Mouse (Mus musculus): Measurements from ENCODE around the gene Cdh4. TPM values are rescaled to one million over a fixed set of nuclear protein-coding genes. Genes with fewer than 3 reads are reported as not detected.

The Cdh4 gene
- polyA plus RNA-seq, 1 experiment from 2014 or later = 0.61 TPM

- ATAC-seq = no peak
- no peak overlapping the region for H3K4me3 ChIP-seq (ENCODE audit: low read depth, low read length)
- no peaks in the 10 kb centered on the region for H3K9me3 ChIP-seq (ENCODE audit: low read length)
- 0 out of 2 replicates have a peak, but pooled peaks cover 4% of the 10 kb centered on the region for H3K27me3 ChIP-seq (ENCODE audit: insufficient read depth, low read length)
- no peak overlapping the region for H3K27ac ChIP-seq (ENCODE audit: low read depth)
- no peak overlapping the region for H3K9ac ChIP-seq (replicated peaks)
- no peak for TF ChIP-seq CTCF (IDR thresholded peaks at IDR 0.05; ENCODE audit: low read depth)
- TF ChIP-seq EP300 (IDR thresholded peaks at IDR 0.05; ENCODE audit: low read depth) = no peak
- no peaks in the 10 kb centered on the region for H3K4me1 ChIP-seq (ENCODE audit: insufficient read depth)
- no peaks in the 10 kb centered on the region for H3K36me3 ChIP-seq (replicated peaks; ENCODE audit: insufficient read depth, low read length)
- DNase-seq = peak; percentile 38
- no peak overlapping the region for H3K4me2 ChIP-seq (ENCODE audit: low read depth, low read length)
- WGBS (ENCODE audit: insufficient replicate concordance) = 53% methylated on average over 5 of the region's 5 CpGs
These were observed 326.9 kb downstream of the Cdh4 start for GRCm38 (mm10) chr2:179769137-179769536.

GRCm38 (mm10) chr2:179769943-179770342 is 327.7 kb downstream of the Cdh4 start:
- Histone ChIP-seq H3K4me3 (ENCODE audit: low read depth, low read length) (no peak overlapping the region), H3K9me3 (ENCODE audit: low read length) (no peaks in the 10 kb centered on the region), H3K4me1 (ENCODE audit: insufficient read depth) (no peaks in the 10 kb centered on the region), H3K9ac (replicated peaks) (no peak overlapping the region), H3K27me3 (ENCODE audit: insufficient read depth, low read length) (0 out of 2 replicates have a peak, but pooled peaks cover 4% of the 10 kb centered on the region), H3K4me2 (ENCODE audit: low read depth, low read length) (no peak overlapping the region), H3K27ac (ENCODE audit: low read depth) (no peak overlapping the region), H3K36me3 (replicated peaks; ENCODE audit: insufficient read depth, low read length) (no peaks in the 10 kb centered on the region)
- TF ChIP-seq CTCF (IDR thresholded peaks at IDR 0.05; ENCODE audit: low read depth) = no peak
- no peak for TF ChIP-seq EP300 (IDR thresholded peaks at IDR 0.05; ENCODE audit: low read depth)
- DNase-seq = no peak
- ATAC-seq = no peak
- 45% methylated on average over 8 of the region's 8 CpGs for WGBS (ENCODE audit: insufficient replicate concordance)

- H3K9ac ChIP-seq (replicated peaks) = no peak overlapping the region
- no peaks in the 10 kb centered on the region for H3K9me3 ChIP-seq (ENCODE audit: low read length)
- H3K27me3 ChIP-seq (ENCODE audit: insufficient read depth, low read length) = no peaks in the 10 kb centered on the region
- no peak for DNase-seq
- H3K4me1 ChIP-seq (ENCODE audit: insufficient read depth) = no peaks in the 10 kb centered on the region
- WGBS (ENCODE audit: insufficient replicate concordance) = 23% methylated on average over 13 of the region's 13 CpGs
- TF ChIP-seq CTCF (IDR thresholded peaks at IDR 0.05; ENCODE audit: low read depth) = no peak
- no peak for TF ChIP-seq EP300 (IDR thresholded peaks at IDR 0.05; ENCODE audit: low read depth)
- no peak for ATAC-seq
- H3K36me3 ChIP-seq (replicated peaks; ENCODE audit: insufficient read depth, low read length) = no peaks in the 10 kb centered on the region
- no peak overlapping the region for H3K4me2 ChIP-seq (ENCODE audit: low read depth, low read length)
- no peak overlapping the region for H3K4me3 ChIP-seq (ENCODE audit: low read depth, low read length)
- no peak overlapping the region for H3K27ac ChIP-seq (ENCODE audit: low read depth)
These were observed 332.3 kb downstream of the Cdh4 start for GRCm38 (mm10) chr2:179774440-179775110.

GRCm38 (mm10) chr2:179775999-179776705 is 333.9 kb downstream of the Cdh4 start:
- Histone ChIP-seq H3K9ac (replicated peaks) (no peak overlapping the region), H3K4me3 (ENCODE audit: low read depth, low read length) (no peak overlapping the region), H3K4me1 (ENCODE audit: insufficient read depth) (no peaks in the 10 kb centered on the region), H3K27me3 (ENCODE audit: insufficient read depth, low read length) (no peaks in the 10 kb centered on the region), H3K36me3 (replicated peaks; ENCODE audit: insufficient read depth, low read length) (no peaks in the 10 kb centered on the region), H3K27ac (ENCODE audit: low read depth) (no peak overlapping the region), H3K9me3 (ENCODE audit: low read length) (no peaks in the 10 kb centered on the region), H3K4me2 (ENCODE audit: low read depth, low read length) (no peak overlapping the region)
- no peak for DNase-seq
- TF ChIP-seq CTCF (IDR thresholded peaks at IDR 0.05; ENCODE audit: low read depth) (no peak), EP300 (IDR thresholded peaks at IDR 0.05; ENCODE audit: low read depth) (no peak)
- WGBS (ENCODE audit: insufficient replicate concordance) = 78% methylated on average over 10 of the region's 10 CpGs
- no peak for ATAC-seq

- no peak overlapping the region for H3K27ac ChIP-seq (ENCODE audit: low read depth)
- H3K4me3 ChIP-seq (ENCODE audit: low read depth, low read length) = no peak overlapping the region
- H3K4me1 ChIP-seq (ENCODE audit: insufficient read depth) = no peaks in the 10 kb centered on the region
- no peak for ATAC-seq
- no peaks in the 10 kb centered on the region for H3K9me3 ChIP-seq (ENCODE audit: low read length)
- no peak overlapping the region for H3K9ac ChIP-seq (replicated peaks)
- no peaks in the 10 kb centered on the region for H3K36me3 ChIP-seq (replicated peaks; ENCODE audit: insufficient read depth, low read length)
- DNase-seq = no peak
- H3K4me2 ChIP-seq (ENCODE audit: low read depth, low read length) = no peak overlapping the region
- H3K27me3 ChIP-seq (ENCODE audit: insufficient read depth, low read length) = no peaks in the 10 kb centered on the region
- no peak for TF ChIP-seq CTCF (IDR thresholded peaks at IDR 0.05; ENCODE audit: low read depth)
- no peak for TF ChIP-seq EP300 (IDR thresholded peaks at IDR 0.05; ENCODE audit: low read depth)
- 77% methylated on average over 9 of the region's 9 CpGs for WGBS (ENCODE audit: insufficient replicate concordance)
These were observed 337.0 kb downstream of the Cdh4 start for GRCm38 (mm10) chr2:179779266-179779665.

- ATAC-seq = no peak
- DNase-seq = no peak
- H3K27ac ChIP-seq (ENCODE audit: low read depth) = no peak overlapping the region
- no peak for TF ChIP-seq EP300 (IDR thresholded peaks at IDR 0.05; ENCODE audit: low read depth)
- no peak for TF ChIP-seq CTCF (IDR thresholded peaks at IDR 0.05; ENCODE audit: low read depth)
- H3K4me1 ChIP-seq (ENCODE audit: insufficient read depth) = no peaks in the 10 kb centered on the region
- no peak overlapping the region for H3K9ac ChIP-seq (replicated peaks)
- no peaks in the 10 kb centered on the region for H3K36me3 ChIP-seq (replicated peaks; ENCODE audit: insufficient read depth, low read length)
- H3K27me3 ChIP-seq (ENCODE audit: insufficient read depth, low read length) = no peaks in the 10 kb centered on the region
- 36% methylated on average over 4 of the region's 4 CpGs for whole genome bisulfite sequencing (ENCODE audit: insufficient replicate concordance)
- no peak overlapping the region for H3K4me3 ChIP-seq (ENCODE audit: low read depth, low read length)
- H3K4me2 ChIP-seq (ENCODE audit: low read depth, low read length) = no peak overlapping the region
- no peaks in the 10 kb centered on the region for H3K9me3 ChIP-seq (ENCODE audit: low read length)
These were observed 338.7 kb downstream of the Cdh4 start for GRCm38 (mm10) chr2:179780961-179781360.
